Mouse (Mus musculus) CH12.LX (cell line): ENCODE measurements at regions not wholly inside any gene's neighbourhood (a gene's known extent, or its start where the extent isn't known, plus 50 kb on each side); places are given as distances from the start of the nearest gene placed in this dataset.

ENCODE experiments used
- CHD1 ChIP-seq: IDR thresholded peaks from 2 replicates; pipeline ENCODE4 v1.6.1; 2012; ENCODE audit warnings: low read depth, low read length, improper control_type of control experiment, inconsistent platforms
- CHD2 ChIP-seq: IDR thresholded peaks from 2 replicates; pipeline ENCODE4 v1.6.1; 2011; ENCODE audit warnings: low read length, improper control_type of control experiment
- CTCF ChIP-seq, 2 experiments: IDR thresholded peaks in 1 of 2; conservative IDR thresholded peaks in 1 of 2; 2 replicates each; pipeline ENCODE4 v1.5.1; 2011 to 2012; ENCODE audit warnings: low read depth in 2 of 2, low read length in 2 of 2, improper control_type of control experiment in 1 of 2, inconsistent platforms in 1 of 2, mild to moderate bottlenecking in 1 of 2, moderate library complexity in 1 of 2
- EP300 ChIP-seq: IDR thresholded peaks from 2 replicates; pipeline ENCODE4 v1.6.1; 2011; ENCODE audit warnings: low read length, improper control_type of control experiment
- IRF4 ChIP-seq: IDR thresholded peaks from 2 replicates; pipeline ENCODE4 v1.6.1; 2014; ENCODE audit warnings: low read depth, mild to moderate bottlenecking, inconsistent platforms, low read length, improper control_type of control experiment
- MAFK ChIP-seq: IDR thresholded peaks from 2 replicates; pipeline ENCODE4 v1.6.1; 2011; ENCODE audit warnings: low read length, improper control_type of control experiment; ENCODE audit not compliant: insufficient replicate concordance
- MAX ChIP-seq: IDR thresholded peaks from 2 replicates; pipeline ENCODE4 v1.6.1; 2011; ENCODE audit warnings: low read length, improper control_type of control experiment
- MAZ ChIP-seq: IDR thresholded peaks from 2 replicates; pipeline ENCODE4 v1.6.1; 2012; ENCODE audit warnings: low read depth, mild to moderate bottlenecking, inconsistent platforms, low read length, improper control_type of control experiment, moderate library complexity
- MEF2A ChIP-seq: IDR thresholded peaks from 2 replicates; pipeline ENCODE4 v1.6.1; 2014; ENCODE audit warnings: low read depth, mild to moderate bottlenecking, inconsistent platforms, low read length, improper control_type of control experiment, borderline replicate concordance
- MYC ChIP-seq: IDR thresholded peaks from 2 replicates; pipeline ENCODE4 v1.6.1; 2011; ENCODE audit warnings: low read depth, mild to moderate bottlenecking, improper control_type of control experiment, low read length
- PAX5 ChIP-seq: IDR thresholded peaks from 2 replicates; pipeline ENCODE4 v1.6.1; 2012; ENCODE audit warnings: low read length, inconsistent platforms, mixed read lengths
- POLR2A ChIP-seq: IDR thresholded peaks from 2 replicates; pipeline ENCODE4 v1.6.1; 2011; ENCODE audit warnings: low read depth, mild to moderate bottlenecking, improper control_type of control experiment, low read length
- RAD21 ChIP-seq: IDR thresholded peaks from 2 replicates; pipeline ENCODE4 v1.6.1; 2011; ENCODE audit warnings: low read depth, mild to moderate bottlenecking, low read length, improper control_type of control experiment, moderate library complexity
- TCF12 ChIP-seq: IDR thresholded peaks from 2 replicates; pipeline ENCODE4 v1.6.1; 2014; ENCODE audit warnings: low read depth, mild to moderate bottlenecking, inconsistent platforms, low read length, improper control_type of control experiment

DNA sequence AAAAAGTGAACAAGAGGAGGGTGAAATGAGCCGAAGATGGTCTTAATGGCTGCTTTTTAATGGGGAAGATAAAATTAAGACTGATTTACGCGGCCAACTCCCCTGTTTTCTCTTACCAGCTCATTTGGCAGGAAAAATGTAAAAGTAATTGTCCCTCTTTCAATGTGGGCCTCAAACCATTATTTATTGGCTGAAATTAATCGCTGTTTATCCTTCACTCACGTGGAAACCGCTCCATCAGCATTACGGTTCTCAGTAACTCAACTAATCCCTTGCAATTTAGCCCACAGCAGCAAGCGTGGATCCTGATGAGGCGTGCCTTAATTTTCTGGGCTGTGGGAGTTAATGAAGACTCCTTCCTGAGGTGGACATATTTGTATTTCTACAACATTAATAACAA is 58.1 kb upstream of the D1Pas1 start:
- TF ChIP-seq CHD2 = no peak
- no peak for TF ChIP-seq EP300
- no peak for TF ChIP-seq RAD21
- TF ChIP-seq POLR2A = no peak
- TF ChIP-seq MAZ = no peak
- no peak for TF ChIP-seq MYC
- TF ChIP-seq TCF12 = no peak
- TF ChIP-seq MAFK = no peak
- no peak for TF ChIP-seq MEF2A
- no peak for TF ChIP-seq CTCF (conservative IDR thresholded peaks at IDR 0.05 in 1 of 2, IDR thresholded peaks at IDR 0.05 in 1 of 2; ENCODE audit: low read depth in 2 of 2, low read length in 2 of 2)
- TF ChIP-seq CHD1 = no peak
- TF ChIP-seq MAX = no peak
- TF ChIP-seq PAX5 = no peak
- no peak for TF ChIP-seq IRF4
